Mouse (Mus musculus) gastrocnemius, adult 18-20 months (tissue): ENCODE measurements around the gene Ptprm. TPM values are rescaled to one million over a fixed set of nuclear protein-coding genes. Genes with fewer than 3 reads are reported as not detected.

Experiments used
- DNase-seq: peaks from one replicate; pipeline ENCODE4 v3.0.0; 2021; ENCODE audit warnings: low spot score
- total RNA-seq, 2 experiments: library from RNA; stranded (reverse); gene quantifications; 2 replicates each; pipeline ENCODE4 v1.2.3; 2021

Ptprm gene
- total RNA-seq, 2 experiments from 2014 or later: 24.8 to 24.9 TPM

DNA sequence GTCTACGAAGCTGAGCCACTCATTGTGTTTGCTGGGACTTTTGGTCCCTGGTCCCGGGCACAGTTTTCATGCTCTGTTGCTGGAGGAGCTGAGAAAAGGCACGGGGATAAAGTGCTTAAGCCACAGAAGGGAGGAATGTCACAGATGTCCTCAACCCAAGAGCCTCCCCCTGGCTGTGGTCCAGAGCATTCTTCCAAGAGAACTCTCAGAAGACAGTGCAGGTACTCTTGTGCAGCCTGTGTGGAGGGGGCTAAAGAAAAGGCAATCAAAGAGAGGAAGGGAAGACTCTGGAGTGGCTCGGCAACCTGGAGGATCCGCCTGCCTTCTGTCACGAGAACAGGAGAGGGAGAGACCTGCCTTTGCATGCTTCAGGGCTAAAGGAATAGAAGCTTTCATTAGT is 617.8 kb downstream of the Ptprm start:
- no peak for DNase-seq

DNA sequence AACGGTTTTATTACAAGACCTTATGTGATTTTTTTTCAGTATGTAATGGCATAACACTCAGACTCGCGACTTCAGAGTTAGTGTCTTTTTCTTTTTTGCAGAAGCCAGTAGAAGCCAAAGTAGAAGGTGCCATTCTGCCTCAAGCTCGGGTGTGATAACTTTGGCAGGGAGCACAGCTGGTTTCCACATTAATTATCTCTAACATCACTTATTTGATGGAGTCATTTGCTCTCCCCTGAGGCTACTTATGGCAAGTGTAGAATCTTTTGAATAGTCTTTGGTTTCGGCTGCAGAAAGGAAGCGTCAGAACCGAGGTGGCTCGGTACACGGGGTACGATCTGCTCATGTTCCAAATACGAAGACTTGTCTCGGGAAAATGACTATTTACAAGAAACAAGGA is 620.7 kb downstream of the Ptprm start:
- DNase-seq: no peak

DNA sequence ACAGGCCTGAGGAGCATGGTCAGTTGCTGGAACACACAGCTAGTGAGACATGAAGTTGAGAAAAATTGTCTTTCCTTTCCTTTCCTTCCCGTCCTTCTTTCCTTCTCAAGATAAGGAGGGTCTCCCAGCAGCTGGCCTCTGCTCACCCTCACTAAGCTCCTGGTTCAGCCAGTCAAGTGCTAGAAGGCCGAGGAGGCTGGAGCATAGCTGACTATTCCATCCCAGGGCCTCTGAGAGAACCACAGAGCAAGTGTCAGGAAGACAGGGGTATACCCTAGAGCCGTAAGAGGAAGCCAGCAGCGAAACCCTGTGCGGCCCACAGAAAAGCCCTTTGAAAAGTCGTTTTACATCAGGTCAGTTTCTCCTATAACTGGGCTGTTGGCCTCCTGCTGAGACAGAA is 624.3 kb downstream of the Ptprm start:
- DNase-seq: no peak

DNA sequence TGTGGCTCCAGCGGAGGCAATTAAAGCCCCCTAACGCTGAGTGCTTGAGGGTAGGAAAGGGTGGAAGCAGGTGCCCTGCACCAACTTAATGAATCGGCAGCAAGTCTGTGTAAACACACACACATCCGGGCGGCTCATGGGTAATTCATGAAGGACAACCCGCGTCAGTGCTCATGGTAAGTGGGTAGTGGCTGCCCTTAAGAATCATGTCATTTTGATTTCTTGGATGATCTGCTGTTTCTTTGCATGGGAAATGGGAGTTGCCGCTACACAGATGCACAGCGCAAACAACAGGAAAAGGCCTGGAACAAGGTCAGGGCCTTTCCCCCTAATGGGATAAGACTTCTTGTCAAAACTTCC is 633.3 kb downstream of the Ptprm start:
- no peak for DNase-seq

DNA sequence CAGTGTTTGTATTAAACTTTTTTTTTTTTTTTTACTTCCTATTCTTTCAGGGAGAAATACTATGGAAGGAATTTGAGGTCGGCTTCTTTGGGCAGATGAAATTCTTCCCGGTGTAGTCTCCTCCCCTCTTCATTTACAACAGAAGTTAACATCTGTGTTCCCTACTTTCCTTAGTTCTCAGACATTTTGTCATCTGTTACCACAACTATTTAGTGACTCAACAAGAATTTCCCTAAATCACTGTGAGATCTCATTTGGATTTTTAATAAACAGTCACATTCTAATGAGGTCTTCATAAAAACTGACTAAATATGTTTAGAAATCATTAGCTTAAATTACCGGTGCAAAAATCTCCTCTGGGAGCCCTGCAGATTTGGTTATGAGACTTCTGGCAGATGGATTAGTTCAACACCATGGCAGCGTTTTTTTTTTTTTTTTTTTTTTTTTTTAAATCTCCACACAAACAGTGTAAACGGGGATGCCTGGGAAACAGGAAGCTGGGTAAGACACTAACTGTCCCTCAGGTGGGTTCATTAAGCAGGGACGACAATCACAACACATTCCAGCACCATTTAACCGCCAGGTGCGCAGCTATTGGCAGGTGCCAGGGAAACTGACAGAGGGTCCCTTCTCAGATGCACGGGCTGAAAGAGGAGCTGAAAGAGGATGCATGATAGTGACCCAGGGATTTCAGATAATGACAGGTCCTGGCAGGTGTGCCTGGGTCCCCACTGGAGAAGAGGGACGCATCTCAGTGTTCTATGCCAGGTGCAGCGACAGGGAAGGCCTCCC is 633.9 kb downstream of the Ptprm start:
- no peak for DNase-seq

DNA sequence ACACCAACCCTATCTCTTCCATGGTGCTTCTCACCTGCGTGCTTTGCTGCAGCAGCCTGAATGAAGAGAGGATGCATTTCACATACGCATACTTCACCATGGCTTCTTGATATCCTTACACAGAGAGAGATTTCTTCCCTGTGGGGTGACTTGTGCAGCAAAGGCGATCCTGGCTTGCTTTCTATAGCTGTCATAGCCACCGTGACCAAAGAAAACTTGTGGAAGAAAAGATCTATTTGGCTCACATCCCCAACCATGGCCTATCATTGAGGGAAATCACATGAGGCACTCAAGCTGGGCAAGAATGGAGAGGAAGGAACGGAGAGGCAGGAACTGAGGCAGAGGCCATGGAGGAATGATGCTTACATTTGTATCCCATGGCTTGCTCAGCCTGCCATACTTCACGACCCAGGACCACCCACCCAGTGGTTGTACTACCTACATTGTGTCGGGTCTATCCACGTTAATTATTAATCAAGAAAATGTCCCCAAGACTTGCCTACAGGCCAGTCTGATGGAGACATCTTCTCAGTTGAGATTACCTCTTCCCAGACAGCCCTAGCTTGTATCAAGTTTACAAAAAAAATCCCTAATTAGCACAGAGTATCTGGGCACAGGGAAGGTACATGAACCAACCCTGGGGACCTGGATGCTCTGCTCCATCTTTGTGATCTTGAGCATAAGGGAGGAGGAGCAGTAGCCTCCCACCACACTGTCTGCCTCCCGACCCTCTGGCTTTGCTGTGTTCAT is 641.6 kb downstream of the Ptprm start:
- DNase-seq: no peak

DNA sequence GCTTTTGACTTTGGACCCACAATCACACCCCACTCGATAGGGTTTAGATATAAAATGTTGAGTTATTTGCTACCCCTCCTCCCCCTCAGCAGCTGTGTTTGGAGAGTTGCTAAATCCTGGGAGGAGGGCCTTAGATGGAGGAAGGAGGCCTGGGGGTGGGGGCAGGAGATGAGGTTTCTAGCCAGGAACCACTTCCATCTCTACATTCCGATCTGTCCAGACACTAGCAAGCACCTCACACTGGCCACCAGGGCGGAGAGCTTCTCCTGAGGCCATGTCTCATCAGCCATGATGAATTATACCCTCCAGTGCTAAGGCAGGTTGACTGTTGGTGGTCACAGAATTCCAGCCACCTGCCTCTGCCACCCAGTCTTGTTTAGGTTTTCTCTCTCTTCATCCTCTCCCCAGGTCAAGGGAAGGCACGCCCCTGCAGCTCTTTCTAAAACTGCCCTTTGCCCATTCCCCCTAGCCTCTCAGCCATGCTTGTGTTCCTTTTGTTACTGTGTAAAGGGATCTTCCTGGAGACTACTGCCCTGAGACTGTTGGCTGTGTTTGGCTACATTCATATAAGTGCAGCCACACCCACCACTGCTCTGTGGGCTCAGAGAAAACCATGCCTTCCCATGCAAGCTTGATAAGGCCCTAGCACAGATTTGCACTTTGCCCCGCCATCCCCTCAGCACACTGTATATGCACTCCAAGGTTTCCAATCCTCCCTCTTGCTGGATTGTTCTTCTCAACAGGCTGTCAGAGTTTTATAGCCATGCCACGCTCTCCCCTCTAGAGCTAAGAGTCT is 642.8 kb downstream of the Ptprm start:
- DNase-seq: no peak

DNA sequence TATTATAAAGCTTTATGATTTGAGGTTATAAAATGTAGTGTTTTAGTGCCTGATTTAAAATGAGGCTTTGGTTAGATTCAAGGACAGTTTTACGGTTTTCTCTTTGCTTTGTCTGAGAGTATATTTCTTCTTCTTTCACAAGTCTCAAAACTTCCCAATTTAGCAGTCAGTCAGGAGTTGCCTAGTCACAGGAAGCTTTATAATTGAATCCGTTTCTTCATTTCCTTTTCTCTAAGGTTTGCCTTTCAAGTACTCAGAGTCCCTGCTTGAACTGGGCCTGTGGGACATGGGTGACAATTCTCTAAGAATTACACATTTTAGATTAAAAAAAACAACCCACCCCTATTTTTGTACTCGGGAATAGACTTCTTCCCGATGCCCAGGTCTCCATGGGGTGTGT is 643.7 kb downstream of the Ptprm start:
- DNase-seq: no peak

DNA sequence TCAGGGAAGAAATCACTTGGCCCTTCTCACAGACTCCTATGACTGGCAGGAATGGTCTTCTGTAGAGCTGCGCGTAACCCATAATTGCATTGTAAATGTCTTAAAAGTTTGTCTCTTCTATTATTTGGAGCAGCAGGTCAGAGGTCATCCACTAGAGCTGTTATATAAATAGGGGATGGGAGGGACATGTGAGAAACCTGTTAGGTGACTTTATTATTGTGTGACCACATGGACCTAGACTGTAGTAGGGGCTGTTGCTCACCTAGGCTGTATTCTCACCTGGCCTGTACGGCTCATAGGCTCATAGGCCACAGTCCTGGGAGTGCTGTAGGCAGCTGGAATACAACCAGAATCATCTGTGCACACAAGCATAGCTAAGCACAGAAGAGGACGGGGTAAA is 645.5 kb downstream of the Ptprm start:
- DNase-seq: no peak

DNA sequence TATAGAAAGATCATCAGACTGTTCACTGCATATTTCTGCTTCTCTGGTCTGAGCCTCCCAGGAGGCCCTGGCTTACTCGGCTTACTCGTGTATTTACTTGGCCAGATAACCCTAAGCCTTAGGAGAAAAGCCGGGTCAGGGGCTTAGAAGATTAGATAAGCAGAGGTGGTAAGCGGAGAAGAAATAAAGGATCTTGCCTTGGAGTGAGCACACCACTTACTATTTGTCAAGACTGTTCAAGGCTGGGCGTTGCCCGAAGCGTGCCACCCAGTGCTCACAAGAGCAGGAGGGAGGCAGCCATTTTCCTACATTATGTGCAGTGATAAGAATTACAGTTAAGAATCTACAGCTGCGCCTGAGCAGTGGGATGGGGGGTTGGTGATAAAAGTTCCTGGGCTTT is 646.6 kb downstream of the Ptprm start:
- DNase-seq: no peak

DNA sequence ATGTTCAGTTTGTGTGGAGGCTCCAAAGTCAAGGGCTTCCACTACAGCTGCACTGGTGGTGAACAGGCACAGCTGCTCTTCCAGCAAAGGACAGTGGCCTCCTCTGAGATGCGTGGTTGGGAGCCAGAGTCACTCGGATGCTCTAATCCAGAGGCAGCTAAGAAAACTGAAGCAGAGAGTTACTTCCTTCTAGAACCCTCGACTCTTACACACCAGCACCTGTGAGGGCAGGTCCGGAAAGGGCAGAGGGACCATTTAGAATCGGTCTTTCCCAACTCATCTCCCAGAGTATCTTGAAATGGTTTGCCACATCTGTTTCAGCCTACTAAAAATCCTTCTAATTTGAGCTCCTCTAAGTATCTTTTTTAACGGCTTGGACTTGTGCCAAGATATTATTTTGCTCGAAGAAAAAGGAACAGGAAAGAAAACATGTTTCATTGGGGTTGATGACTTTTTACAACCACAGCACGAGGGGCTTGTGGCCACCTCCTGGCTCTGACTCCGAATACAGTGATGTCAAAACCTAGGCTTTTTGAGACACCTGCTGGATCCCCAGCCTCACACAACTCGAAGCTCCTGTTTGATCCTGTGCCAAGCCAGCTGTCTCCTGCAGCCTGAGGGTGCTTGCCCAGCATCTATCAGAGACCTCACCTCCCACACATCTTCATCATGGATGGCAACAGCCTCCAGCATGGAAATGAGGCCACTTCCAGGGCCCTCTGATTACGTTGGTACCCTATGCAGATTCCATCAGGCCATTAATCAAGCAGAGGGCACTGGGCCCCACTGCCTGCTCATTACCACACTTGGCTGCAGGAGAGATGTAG is 652.7 kb downstream of the Ptprm start:
- no peak for DNase-seq

DNA sequence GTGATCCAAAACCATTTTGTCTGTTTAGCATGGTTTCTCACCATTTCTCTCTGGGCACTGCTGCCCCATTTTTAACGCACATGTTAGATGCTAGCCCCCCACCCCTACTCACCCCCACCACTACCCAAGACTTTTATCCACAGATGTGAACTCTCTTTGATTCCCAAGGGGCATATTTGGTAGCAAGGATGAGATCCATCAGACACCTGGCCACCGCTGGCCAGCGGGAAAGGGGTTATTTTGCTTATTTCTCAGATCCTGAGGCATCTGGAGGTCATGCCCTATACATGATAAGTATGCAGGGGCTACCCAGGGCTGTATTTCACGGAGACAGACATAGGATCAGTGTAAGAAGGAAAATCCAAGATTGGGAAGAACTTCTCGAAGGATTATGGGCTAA is 654.4 kb downstream of the Ptprm start:
- DNase-seq: no peak

DNA sequence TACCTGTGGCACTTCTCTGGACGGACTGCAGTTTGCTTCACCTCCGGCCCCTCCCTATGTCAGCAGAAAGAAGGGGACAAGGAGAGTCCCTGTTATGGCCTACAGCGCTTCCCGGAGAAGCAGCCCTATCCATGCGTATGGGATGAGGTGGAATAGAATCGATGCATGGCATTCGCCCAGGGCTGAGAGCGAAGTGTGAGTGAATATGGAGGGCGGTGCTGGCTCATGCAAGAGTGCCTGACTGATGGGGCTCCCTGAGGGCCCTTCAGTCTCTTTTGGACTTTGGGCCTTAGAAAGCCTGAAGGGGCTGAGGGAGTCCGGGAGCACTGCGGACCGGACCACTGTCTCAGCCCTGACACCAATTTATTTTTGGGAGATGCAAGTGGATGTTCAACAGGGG is 656.6 kb downstream of the Ptprm start:
- no peak for DNase-seq

DNA sequence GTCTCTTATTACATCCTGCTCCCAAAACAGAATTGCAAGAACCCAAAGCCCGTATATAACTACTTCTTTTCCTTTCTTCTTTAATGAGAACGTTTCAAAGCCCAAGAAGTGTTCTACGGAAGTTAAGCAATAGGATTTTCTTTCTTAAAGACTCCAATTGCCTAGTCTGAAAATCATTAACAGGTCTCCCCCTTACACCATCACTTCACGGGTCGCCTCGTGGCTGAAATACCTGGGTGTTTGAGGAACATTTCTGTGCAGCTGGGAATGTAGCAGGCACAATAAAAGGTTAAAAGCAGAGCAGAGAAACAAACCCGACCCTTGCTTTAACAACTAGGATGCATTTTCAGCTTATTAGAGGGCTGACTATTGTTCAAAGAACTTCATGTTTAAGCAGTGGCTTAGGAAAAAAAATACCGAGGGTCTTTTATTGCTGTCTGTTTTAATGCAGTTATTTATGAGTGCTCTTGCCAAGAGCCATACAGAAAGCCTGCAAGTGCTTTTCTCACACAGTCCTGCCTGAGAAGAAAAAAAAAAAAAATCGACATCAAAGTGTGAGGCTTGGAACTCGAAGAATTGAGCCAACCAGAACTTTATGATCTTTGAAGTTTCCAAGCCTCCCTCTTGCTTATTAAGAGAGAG is 657.6 kb downstream of the Ptprm start:
- no peak for DNase-seq

DNA sequence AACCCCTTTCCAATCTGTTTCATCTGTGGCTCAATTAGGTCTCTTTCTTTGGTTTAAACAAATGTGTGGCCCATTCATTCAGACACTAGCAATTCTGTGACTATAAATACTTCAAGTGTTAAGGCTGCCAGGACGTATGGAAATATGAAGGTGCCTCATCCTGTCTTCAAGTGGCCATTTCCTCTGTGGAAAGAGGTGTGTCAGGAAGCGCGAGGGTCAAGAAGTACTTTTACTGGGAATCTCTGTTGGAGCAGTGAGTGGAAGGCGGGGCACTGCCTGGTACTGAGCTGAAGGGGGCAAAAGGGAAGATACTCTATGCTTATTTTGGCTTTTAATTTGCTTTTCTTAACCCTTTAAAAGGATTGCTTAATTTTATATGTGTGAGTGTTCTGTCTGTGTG is 659.9 kb downstream of the Ptprm start:
- no peak for DNase-seq

DNA sequence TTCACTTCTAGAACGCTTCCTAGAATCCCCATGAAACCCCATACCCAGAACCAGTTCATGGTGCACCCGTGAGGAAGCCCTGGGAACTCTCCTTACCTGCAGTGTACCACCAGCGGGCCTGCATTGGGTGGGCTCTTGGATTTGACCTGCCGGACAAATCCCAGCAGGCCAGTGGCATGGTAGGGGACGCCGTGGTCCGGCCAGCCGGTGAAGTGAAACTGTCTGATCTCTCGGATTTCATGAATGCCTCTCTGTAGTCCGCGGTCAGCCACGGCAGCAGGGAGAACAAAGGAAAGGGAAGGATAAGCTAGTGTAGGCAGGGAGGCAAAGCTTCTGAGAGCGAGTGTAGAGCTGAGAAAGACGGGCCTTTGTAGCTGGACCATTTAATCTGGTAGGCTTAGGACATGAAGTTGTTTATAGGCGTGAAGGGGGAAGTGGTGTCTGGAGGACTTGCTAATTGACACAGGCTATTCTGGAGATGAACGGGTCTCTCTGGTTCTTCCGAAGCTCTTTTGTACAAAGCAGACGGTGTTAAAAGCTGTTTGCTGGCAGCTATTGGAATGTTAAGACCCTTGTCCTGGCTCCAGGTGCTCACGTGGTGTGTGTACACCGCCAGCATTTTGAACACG is 660.5 kb downstream of the Ptprm start:
- no peak for DNase-seq

DNA sequence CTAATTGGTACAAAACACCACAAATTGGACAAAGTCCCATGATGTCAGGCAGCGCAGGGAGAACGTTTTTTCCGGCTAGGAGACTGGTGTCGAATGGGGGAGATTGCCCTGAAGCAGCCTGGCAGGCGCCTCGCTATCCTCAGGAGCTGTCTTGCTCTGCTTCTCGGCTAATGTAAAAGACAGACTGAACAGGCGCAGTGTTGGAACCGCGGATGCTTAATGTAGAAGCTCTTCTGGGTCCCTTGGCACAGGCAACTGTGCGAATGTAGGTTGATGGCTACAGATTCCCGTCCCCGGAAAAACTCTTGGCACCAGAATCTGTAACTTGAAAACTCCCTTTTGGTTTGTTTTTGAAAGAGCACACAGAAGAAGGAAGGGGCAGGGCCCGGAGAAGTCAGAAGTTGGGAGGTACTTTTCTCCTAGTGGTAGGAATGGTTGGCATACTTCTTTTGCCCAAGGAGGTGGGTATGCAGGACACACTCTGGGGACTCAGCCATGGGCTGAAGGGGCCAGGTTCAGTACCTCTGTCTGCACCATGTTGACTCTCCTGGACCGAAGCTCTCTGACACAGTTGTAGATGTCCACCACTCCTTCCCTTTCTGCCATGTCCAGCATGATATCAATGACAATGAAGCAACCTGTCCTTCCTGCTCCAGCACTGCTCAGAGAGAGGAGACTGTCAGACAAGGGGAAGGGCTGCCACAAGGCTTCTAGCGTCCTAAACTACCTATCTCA is 661.1 kb downstream of the Ptprm start:
- no peak for DNase-seq

DNA sequence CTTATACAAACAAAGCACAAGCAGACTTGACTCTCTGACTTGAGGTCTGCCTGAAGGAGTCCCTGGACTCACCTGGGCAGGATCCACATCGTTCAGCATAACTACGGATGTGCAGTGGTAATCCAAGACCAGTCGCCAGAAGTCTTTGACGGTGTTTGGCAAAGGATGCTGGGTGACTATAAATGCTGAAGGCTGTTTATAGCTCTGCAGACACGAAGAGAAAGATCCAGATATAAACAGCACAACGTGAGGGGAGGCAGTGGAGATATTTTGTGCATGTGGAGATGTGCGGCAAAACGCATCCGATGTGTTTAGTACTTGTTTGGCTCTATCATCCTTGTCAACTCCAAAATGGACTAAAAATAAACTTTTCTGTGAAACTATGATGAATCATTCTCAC is 666.1 kb downstream of the Ptprm start:
- DNase-seq: no peak

DNA sequence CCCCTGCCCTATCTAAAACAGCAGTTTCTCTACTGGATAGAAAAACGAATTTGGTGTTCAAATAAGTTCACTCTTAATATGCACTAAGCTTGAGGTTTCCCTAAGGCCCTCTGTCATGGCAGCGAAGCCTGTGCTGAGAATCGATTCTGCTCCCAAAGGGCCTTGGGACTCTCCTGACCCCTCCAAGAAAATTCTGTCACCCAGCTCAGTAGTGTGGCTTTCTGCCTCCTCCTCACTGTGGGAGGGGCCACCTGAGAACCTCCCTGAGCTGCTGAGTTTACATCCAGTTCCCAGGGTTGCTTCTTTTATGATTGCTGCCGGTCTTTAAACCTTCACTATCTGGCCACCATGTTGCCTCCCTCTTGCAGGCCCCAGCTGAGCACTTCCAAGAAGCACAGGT is 666.7 kb downstream of the Ptprm start:
- DNase-seq: no peak
